Mouse (Mus musculus) stomach, postnatal 0 days (tissue): Measurements from ENCODE around the gene Kdm4a.

Experiments
- CTCF ChIP-seq: IDR thresholded peaks from 2 replicates; pipeline ENCODE4 v1.5.1; 2016; ENCODE audit warnings: antibody characterized with exemption, low read depth, mild to moderate bottlenecking, moderate library complexity
- EP300 ChIP-seq: optimal IDR thresholded peaks from 2 replicates; pipeline ENCODE3; 2016; ENCODE audit warnings: antibody characterized with exemption

DNA sequence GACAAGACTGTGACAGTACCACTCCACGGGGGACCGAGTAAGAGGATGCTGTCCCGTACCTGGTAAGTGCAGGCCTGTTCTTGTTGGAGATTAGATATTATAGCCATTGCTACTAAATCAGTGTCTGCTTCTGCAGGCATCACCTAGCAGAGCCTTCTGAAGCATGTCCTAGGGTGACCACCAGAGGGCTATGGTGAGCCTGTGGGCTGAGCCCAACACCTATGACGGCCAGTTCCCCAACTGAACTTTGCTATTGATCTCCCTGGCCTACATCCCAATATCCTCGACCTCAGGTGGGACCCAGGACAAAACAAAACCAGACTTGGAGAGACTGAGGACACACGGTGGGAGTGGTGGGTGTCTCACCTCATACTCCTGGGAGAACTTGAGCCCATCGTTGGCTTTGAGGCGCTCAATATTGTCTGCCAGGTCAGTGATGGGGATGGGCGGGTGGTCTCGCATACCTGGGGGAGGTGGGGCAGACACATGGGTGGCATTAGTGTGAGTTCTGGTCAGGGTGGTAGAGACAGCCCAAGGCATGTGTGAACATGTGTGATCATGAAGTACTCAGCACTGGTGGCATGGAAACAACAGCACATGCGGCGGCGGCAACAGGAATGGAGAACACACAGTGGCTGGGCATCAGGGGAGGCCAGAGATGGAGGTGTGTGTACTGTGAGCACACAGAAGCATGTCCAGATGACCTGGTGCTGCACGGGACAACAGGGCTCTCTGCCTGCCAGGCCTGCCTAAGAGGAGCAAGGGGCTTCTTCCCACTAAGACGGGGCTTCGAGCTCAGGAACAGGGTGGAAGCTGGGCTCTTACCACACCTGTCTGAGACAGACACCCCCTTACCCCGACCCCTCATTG is 37.1 kb upstream of the Kdm4a start:
- peak; percentile 94 for TF ChIP-seq CTCF
- TF ChIP-seq EP300, result no peak
